Mouse (Mus musculus) testis, adult 2 months (tissue): ENCODE data around the gene Aldh1l1. TPM values are rescaled to one million over a fixed set of nuclear protein-coding genes. Genes with fewer than 3 reads are reported as not detected.

Source experiments
- H3K27ac ChIP-seq: fragments of 200-500 bp; 2 replicates; pipeline ENCODE4 v1.5.1; 2012; ENCODE audit warnings: low read depth, low read length; ENCODE audit not compliant: control insufficient read depth, insufficient read depth
- H3K27me3 ChIP-seq: fragments of 200-500 bp; 2 replicates; pipeline ENCODE4 v1.6.1; 2012; ENCODE audit warnings: mild to moderate bottlenecking, low read length, moderate library complexity; ENCODE audit not compliant: control insufficient read depth, insufficient read depth
- H3K36me3 ChIP-seq: fragments of 200-500 bp; 2 replicates; pipeline ENCODE4 v1.6.1; 2012; ENCODE audit warnings: mild to moderate bottlenecking, low read length; ENCODE audit not compliant: control insufficient read depth, insufficient read depth
- H3K4me1 ChIP-seq: fragments of 200-500 bp; 2 replicates; pipeline ENCODE4 v1.6.1; 2012; ENCODE audit warnings: low read length; ENCODE audit not compliant: control insufficient read depth, insufficient read depth
- H3K4me3 ChIP-seq: fragments of 200-500 bp; 2 replicates; pipeline ENCODE4 v1.5.1; 2012; ENCODE audit warnings: low read depth, mild to moderate bottlenecking, low read length, moderate library complexity, mixed read lengths; ENCODE audit not compliant: control insufficient read depth
- CTCF ChIP-seq: fragments of 200-500 bp; IDR thresholded peaks from 2 replicates; pipeline ENCODE4 v1.5.1; 2012; ENCODE audit warnings: low read depth, mild to moderate bottlenecking, inconsistent platforms, low read length, moderate library complexity; ENCODE audit not compliant: control insufficient read depth, insufficient read depth, insufficient replicate concordance
- POLR2A ChIP-seq: fragments of 200-500 bp; IDR thresholded peaks from 2 replicates; pipeline ENCODE4 v1.6.1; 2012; ENCODE audit warnings: low read depth, mild to moderate bottlenecking, inconsistent platforms, low read length, moderate library complexity; ENCODE audit not compliant: control insufficient read depth
- polyA plus RNA-seq: library from polyadenylated mRNA; depleted of rRNA; stranded (reverse); fragments of >200 nt; gene quantifications from 2 replicates; pipeline ENCODE4 v1.2.3, GENCODE M21; 2012

Aldh1l1 gene
- polyA plus RNA-seq, 1 experiment, result 9.6 TPM

GRCm38 (mm10) chr6:90570392-90570791 lies 84.2 kb downstream of the Aldh1l1 start:
- Histone ChIP-seq H3K27me3 (no peaks in the 10 kb centered on the region), H3K4me3 (no peak overlapping the region), H3K4me1 (no peaks in the 10 kb centered on the region), H3K27ac (no peak overlapping the region), H3K36me3 (no peaks in the 10 kb centered on the region)
- TF ChIP-seq CTCF (no peak), POLR2A (no peak)

- TF ChIP-seq POLR2A (no peak), CTCF (peak; percentile 52; the same call in 1 of the 2 replicates)
- Histone ChIP-seq H3K27me3 (no peaks in the 10 kb centered on the region), H3K36me3 (no peaks in the 10 kb centered on the region), H3K27ac (no peak overlapping the region), H3K4me1 (no peaks in the 10 kb centered on the region), H3K4me3 (no peak overlapping the region)
Observed at GRCm38 (mm10) chr6:90575261-90575715, 89.1 kb downstream of the Aldh1l1 start.

- H3K27ac ChIP-seq, result no peak overlapping the region
- no peaks in the 10 kb centered on the region; the same call in 1 of the 2 replicates for H3K4me1 ChIP-seq
- no peak for TF ChIP-seq CTCF
- no peak for TF ChIP-seq POLR2A
- no peaks in the 10 kb centered on the region for H3K27me3 ChIP-seq
- no peak overlapping the region for H3K4me3 ChIP-seq
- no peaks in the 10 kb centered on the region for H3K36me3 ChIP-seq
Observed at GRCm38 (mm10) chr6:90578174-90578573, 91.9 kb downstream of the Aldh1l1 start.

GRCm38 (mm10) chr6:90582331-90582730 lies 96.1 kb downstream of the Aldh1l1 start:
- H3K36me3 ChIP-seq, result no peaks in the 10 kb centered on the region
- H3K27ac ChIP-seq, result no peak overlapping the region
- no peak for TF ChIP-seq CTCF
- no peak for TF ChIP-seq POLR2A
- no peak overlapping the region for H3K4me3 ChIP-seq
- no peaks in the 10 kb centered on the region; the same call in 1 of the 2 replicates for H3K4me1 ChIP-seq
- H3K27me3 ChIP-seq, result no peaks in the 10 kb centered on the region

GRCm38 (mm10) chr6:90588113-90588512 lies 101.9 kb downstream of the Aldh1l1 start:
- H3K4me3 ChIP-seq, result no peak overlapping the region
- no peaks in the 10 kb centered on the region for H3K36me3 ChIP-seq
- no peak overlapping the region for H3K27ac ChIP-seq
- H3K4me1 ChIP-seq, result no peaks in the 10 kb centered on the region
- TF ChIP-seq POLR2A (no peak), CTCF (no peak)
- no peaks in the 10 kb centered on the region for H3K27me3 ChIP-seq

GRCm38 (mm10) chr6:90590707-90591106 lies 104.5 kb downstream of the Aldh1l1 start:
- no peaks in the 10 kb centered on the region for H3K36me3 ChIP-seq
- no peaks in the 10 kb centered on the region for H3K27me3 ChIP-seq
- H3K4me1 ChIP-seq, result no peaks in the 10 kb centered on the region
- H3K4me3 ChIP-seq, result no peak overlapping the region
- no peak overlapping the region for H3K27ac ChIP-seq
- no peak for TF ChIP-seq CTCF
- no peak for TF ChIP-seq POLR2A

GRCm38 (mm10) chr6:90594972-90595371 lies 108.7 kb downstream of the Aldh1l1 start:
- Histone ChIP-seq H3K4me1 (no peaks in the 10 kb centered on the region), H3K4me3 (no peak overlapping the region), H3K36me3 (no peaks in the 10 kb centered on the region), H3K27me3 (no peaks in the 10 kb centered on the region), H3K27ac (no peak overlapping the region)
- TF ChIP-seq CTCF (no peak), POLR2A (no peak)

GRCm38 (mm10) chr6:90597060-90597459 lies 110.8 kb downstream of the Aldh1l1 start:
- Histone ChIP-seq H3K27ac (no peak overlapping the region), H3K27me3 (no peaks in the 10 kb centered on the region), H3K4me3 (peak overlapping the region; percentile 41), H3K36me3 (no peaks in the 10 kb centered on the region), H3K4me1 (no peaks in the 10 kb centered on the region; the same call in 1 of the 2 replicates)
- TF ChIP-seq POLR2A, result no peak
- TF ChIP-seq CTCF, result no peak
